Mouse (Mus musculus): ENCODE results near the gene Gm42372.
A peak's percentile ranks its signal among the peaks of the same experiment; 100 is the strongest.

Gm42372 gene

GRCm38 (mm10) chr7:17003230-17003960 is 20.5 kb downstream of the Gm42372 start:
- no peak for DNase-seq (ENCODE audit: low read depth, low spot score)

- no peak for DNase-seq (ENCODE audit: low read depth, low spot score)
Observed at GRCm38 (mm10) chr7:17004716-17005115, 21.8 kb downstream of the Gm42372 start.

- DNase-seq (ENCODE audit: low read depth, low spot score): no peak
Observed at GRCm38 (mm10) chr7:17007300-17007699, 24.4 kb downstream of the Gm42372 start.

- no peak for DNase-seq (ENCODE audit: low read depth, low spot score)
Observed at GRCm38 (mm10) chr7:17009326-17010009, 26.6 kb downstream of the Gm42372 start.

GRCm38 (mm10) chr7:17010010-17010347 is 27.1 kb downstream of the Gm42372 start:
- no peak for DNase-seq (ENCODE audit: low read depth, low spot score)

GRCm38 (mm10) chr7:17011909-17012590 is 29.2 kb downstream of the Gm42372 start:
- DNase-seq (ENCODE audit: low read depth, low spot score): no peak

GRCm38 (mm10) chr7:17015381-17015780 is 32.5 kb downstream of the Gm42372 start:
- DNase-seq (ENCODE audit: low read depth, low spot score): no peak

GRCm38 (mm10) chr7:17017036-17017435 is 34.1 kb downstream of the Gm42372 start:
- DNase-seq (ENCODE audit: low read depth, low spot score): no peak

GRCm38 (mm10) chr7:17017921-17018320 is 35.0 kb downstream of the Gm42372 start:
- DNase-seq (ENCODE audit: low read depth, low spot score): no peak

GRCm38 (mm10) chr7:17019426-17020166 is 36.7 kb downstream of the Gm42372 start:
- no peak for DNase-seq (ENCODE audit: low read depth, low spot score)

- no peak for DNase-seq (ENCODE audit: low read depth, low spot score)
Observed at GRCm38 (mm10) chr7:17022176-17022575, 39.3 kb downstream of the Gm42372 start.

- DNase-seq (ENCODE audit: low read depth, low spot score): no peak
Observed at GRCm38 (mm10) chr7:17023701-17024100, 40.8 kb downstream of the Gm42372 start.

- DNase-seq (ENCODE audit: low read depth, low spot score): no peak
Observed at GRCm38 (mm10) chr7:17024141-17024540, 41.3 kb downstream of the Gm42372 start.

- no peak for DNase-seq (ENCODE audit: low read depth, low spot score)
Observed at GRCm38 (mm10) chr7:17024814-17025504, 42.1 kb downstream of the Gm42372 start.

GRCm38 (mm10) chr7:17025505-17025894 is 42.6 kb downstream of the Gm42372 start:
- DNase-seq (ENCODE audit: low read depth, low spot score): no peak

GRCm38 (mm10) chr7:17025896-17026622 is 43.2 kb downstream of the Gm42372 start:
- DNase-seq (ENCODE audit: low read depth, low spot score): no peak

GRCm38 (mm10) chr7:17026710-17027587 is 44.1 kb downstream of the Gm42372 start:
- DNase-seq (ENCODE audit: low read depth, low spot score): peak; percentile 69

GRCm38 (mm10) chr7:17027588-17028343 is 44.9 kb downstream of the Gm42372 start, which contains the start of gene Ppp5c:
Ppp5c (minus strand) TSS chr7:17027924.
- peak; percentile 65 for DNase-seq (ENCODE audit: low read depth, low spot score)

- DNase-seq (ENCODE audit: low read depth, low spot score): no peak
Observed at GRCm38 (mm10) chr7:17028923-17029322, 46.0 kb downstream of the Gm42372 start.
